Mouse (Mus musculus) lung, postnatal 36 days (tissue): ENCODE measurements around the gene Lxn.
A peak's percentile ranks its signal among the peaks of the same experiment; 100 is the strongest.

Experiments used
- DNase-seq: peaks from one replicate; pipeline ENCODE4 v3.0.0; 2022; ENCODE audit warnings: mixed read lengths

Gene Lxn

DNA sequence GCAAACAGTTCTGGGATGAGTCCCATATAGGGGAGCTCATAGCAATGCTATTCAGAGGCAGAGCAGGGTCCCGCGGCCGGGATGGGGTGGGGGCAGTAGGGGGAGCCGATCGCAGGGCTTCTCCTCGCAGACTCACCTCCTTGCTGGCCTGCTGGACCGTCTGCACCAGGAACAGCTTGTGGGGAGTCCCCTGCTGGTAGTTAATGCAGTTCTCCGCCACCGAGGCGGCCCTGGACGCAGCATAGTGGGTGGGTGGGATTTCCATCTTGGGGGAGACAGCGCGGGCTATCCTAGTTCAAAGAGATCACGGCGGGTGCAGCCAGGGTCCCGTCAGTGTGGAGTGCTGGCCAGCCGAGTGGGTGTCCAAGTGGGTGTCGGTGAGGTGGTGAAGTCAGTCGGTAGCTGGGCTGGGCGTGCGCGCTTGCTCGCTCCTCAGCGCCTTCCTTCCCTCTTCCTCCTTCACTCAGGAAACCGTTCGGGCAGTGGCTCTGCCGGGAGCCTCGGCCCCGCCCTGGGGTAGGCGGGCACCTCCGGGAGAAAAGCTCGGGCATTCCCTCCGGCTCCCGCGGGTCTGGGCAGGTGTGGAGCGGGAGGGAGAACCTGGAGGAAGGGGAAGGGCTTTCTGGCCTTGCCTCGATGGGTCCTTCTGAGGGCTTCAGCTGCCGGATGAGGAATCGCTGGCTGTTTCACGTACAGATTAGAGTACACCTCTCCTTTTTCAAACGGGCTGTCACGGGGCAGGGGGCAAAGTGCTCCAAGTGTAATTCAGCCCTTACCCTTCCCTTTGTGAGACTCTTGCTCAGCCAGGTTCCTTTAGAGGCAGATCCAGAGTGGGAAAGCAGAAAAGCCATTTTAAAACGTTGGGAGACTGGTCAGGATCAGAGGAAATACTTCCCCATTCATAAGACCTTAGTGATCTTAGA lies at the start of gene Lxn:
Lxn (minus strand) TSS at position 477 of the 923 bp plus-strand sequence.
- DNase-seq: peak; percentile 82

- DNase-seq: peak; percentile 92
Measured at GRCm38 (mm10) chr3:67512807-67513206, 49.1 kb upstream of the Lxn start.

GRCm38 (mm10) chr3:67508216-67508892 lies 44.6 kb upstream of the Lxn start:
- DNase-seq: no peak

- no peak for DNase-seq
Measured at GRCm38 (mm10) chr3:67505286-67505685, 41.6 kb upstream of the Lxn start.

DNA sequence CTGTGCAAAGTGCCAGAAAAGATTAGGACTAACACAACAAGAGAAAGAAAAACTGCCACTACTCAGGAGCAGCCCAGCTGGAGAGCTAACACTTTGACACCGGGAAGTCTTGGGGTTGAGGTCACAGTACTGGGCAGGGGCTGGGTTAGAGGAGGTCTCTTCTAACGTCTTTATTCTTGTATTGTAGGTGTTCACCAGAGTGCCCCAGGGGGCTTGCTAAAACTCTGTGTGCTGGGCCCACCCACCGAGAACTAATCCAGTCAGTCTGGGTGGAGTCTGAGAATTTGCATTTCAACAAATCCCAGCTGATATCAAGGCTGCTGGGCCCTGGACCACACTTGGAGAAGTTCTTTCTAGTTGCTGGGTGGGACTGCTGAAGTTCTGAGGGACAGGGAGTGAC lies 40.2 kb upstream of the Lxn start:
- no peak for DNase-seq

DNA sequence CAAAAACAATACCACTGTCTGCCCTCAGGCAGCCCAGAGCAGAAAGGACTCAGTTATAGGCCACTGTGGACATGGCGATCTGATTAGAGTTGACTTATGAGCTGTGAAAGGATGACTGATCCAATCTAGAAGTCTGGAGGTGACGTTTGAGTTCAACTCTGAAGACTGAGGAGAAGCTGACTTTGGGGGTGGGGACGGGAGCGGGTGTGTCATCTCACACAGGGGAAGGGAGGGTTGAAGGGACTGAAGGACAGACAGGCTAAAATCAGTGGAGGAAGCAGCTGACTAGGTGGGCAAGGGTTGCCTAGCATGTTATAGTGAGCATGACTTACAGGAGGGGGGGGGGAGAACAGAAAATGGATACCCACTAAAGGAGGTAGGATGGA lies 35.7 kb upstream of the Lxn start:
- no peak for DNase-seq

GRCm38 (mm10) chr3:67498773-67499405 lies 35.2 kb upstream of the Lxn start:
- DNase-seq: no peak

- DNase-seq: no peak
Measured at GRCm38 (mm10) chr3:67497998-67498397, 34.3 kb upstream of the Lxn start.

DNA sequence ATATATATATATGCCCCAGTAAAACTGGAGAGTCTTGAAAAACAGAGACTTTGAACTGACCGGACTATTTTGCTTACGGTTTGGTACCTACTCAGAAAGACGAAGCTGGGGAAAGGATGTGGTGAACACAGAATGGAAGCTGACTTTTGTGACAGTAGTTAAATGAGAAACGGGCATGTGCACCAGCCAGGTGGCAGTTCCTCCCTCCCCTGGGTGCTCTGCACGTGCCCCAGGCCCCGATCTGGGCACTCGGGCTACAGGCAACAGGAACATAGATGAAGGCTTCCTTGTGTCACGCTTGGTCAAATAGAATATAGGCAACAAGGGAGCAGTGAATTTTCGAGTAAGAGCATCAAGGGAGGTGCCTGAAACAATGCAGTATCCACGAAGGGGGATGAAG lies 32.6 kb upstream of the Lxn start:
- DNase-seq: no peak

- DNase-seq: no peak
Measured at GRCm38 (mm10) chr3:67493132-67493531, 29.4 kb upstream of the Lxn start.

DNA sequence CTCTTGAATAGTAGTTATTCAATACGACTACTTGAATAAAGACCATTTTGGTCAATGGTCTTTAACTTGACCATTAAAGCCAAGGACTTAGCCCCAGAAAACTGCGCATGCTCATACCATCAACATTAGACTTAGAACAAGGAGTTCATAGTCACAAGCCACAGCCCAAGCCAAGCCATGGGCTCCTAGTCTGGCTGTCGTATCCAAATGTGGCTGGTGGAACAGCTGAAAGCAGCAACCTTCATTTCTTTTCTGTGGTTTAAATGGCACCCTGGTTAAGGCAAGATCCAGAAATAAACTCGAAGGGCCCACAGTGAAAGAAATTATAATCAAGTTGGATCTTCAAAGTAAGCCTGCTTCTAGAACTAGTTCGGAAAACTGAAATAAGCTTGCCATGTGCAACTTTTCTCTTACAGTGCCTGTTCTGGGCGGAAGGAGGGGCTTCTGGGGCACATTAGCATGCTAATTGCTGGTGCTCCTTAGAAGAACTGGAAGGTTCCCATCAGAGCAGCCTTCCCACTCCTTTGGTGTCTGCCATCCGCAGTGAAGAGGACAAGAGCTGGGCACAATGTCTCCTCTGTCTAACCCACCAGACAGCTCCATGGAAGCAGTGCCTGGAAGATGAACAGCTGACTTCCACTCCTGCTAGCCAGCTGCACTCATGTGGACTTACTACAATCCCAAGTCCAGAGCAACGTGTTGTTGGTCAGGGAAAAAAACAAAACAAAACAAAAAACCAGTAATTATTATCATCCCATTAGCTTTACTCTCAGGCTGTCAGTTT lies 28.6 kb upstream of the Lxn start:
- DNase-seq: no peak

DNA sequence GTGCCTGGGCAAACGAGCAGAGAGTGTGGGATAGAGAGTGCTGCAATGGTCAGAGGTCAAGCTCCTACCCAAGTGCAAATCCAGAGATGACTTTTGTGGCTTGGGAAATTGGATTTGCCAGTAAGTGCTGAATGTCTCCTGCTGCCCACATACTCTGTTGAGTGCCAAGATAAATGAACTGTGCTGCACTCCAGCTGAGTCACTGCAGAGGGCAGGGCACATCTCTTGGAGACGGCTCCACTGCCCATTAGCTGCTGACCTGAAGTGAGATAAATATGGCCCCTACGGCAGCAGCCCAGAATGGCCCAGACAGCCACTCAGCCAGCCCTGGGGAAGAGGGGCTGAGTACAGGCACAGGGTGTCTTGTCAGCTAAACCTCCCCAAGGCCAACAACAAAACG lies 26.4 kb upstream of the Lxn start:
- no peak for DNase-seq

GRCm38 (mm10) chr3:67485233-67485632 lies 21.5 kb upstream of the Lxn start:
- no peak for DNase-seq

DNA sequence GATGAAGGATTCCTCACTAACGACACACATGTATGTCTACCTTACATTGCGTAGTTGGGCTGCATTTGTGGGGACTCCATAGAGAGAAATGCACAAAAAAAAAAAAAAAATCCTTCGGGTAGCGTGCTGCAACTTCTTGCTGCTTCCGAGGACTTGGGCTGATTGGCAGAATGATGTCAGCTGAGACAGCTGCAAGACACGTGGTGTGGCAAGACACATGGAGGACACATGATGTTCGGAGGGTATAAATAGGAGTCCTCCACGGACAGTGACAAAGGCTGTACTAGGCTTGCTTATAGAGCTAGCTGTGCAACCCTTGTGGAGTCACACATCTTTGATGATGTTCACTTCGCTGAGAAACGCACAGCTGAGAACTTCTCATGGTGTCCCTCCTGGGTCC lies 18.7 kb upstream of the Lxn start:
- DNase-seq: no peak

GRCm38 (mm10) chr3:67479806-67480205 lies 16.1 kb upstream of the Lxn start:
- no peak for DNase-seq

DNA sequence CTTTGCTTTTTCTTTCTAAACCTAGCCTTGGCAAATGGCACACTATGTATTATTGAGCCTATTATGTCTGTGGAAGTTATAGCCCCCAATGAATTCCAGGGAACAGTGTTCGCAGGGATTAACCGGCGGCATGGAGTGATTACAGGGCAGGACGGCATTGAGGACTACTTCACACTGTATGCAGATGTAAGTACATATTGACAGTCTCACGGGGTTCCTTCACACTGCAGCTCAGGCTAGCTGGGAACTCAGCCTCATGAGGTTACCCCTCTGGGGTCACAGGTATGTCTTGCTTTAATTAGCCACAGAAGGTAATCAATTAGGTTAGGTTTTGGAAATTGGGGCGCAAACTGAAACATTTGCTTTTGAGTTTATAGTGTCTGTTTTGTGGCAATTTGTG lies 9.7 kb upstream of the Lxn start:
- DNase-seq: no peak

DNA sequence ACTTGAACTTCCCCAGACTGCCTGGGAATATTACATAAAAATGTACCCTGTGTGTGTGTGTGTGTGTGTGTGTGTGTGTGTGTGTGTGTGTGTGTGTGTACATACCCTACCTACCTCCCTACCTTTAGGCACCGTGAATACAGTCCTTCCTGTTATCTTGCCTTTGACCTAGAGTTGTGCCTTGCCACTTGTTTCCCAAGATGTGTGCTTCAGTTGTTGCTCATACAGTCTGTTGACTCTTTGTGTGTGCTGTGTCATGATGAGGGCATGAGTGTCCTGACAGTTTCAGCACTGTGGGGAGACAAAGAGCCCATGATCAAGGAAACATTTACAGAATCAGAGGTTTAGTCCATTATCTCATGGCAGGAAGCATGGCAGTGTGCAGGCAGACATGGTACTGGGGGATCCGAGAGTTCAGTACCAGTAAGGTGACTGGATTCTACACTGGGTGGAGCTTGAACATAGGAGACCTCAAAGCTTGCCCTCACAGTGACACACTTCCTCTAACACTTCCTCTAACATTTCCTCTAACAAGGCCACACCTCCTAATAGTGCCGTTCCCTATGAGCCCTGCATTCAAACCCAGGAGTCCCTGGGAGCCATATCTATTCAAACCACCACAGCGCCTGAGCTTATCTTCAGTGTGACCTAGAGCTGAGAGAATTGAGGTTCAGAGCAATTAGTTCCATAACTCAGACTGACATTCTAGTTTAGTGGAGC lies 7.8 kb upstream of the Lxn start:
- DNase-seq: no peak

DNA sequence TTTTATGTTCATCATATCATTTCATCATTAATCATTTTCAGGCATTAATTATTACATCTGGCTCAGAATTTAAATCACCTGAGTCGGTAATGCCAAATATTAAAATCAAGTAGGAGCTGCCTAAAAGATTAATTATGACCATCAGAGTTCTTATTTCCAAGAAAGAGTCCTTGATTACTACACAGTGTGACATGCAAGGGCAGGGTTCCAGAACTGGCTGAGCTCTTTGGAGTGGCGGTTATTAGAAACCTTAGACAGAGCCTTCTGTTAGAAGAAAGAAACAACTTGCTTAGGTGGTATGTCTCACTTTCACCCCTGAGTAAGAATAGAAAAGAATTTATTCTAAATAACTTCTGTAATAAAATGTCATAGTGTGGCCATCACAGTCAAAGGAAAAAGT lies 3.6 kb upstream of the Lxn start:
- no peak for DNase-seq

- no peak for DNase-seq
Measured at GRCm38 (mm10) chr3:67466576-67466975, 2.9 kb upstream of the Lxn start.

DNA sequence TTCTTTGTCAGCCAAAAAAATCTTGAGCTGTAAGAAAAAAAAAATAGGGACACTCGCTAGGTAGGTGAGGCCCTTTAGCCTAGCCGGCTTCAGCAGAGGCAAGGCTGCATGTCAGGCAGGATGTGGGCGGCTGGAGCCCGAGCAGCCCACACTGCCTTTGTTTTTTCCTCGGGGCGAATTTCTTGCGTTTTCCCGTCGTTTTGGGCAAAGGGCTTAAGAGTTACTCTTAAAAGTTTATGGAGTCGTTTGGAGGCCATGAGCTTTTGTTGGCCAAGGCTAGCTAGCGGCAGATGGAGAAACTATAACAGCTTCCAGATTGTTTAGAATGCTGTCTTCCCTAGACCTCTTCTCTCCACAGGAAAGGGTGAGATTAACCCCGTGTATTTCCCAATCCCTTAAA lies 725 bp downstream of the Lxn start:
- no peak for DNase-seq

DNA sequence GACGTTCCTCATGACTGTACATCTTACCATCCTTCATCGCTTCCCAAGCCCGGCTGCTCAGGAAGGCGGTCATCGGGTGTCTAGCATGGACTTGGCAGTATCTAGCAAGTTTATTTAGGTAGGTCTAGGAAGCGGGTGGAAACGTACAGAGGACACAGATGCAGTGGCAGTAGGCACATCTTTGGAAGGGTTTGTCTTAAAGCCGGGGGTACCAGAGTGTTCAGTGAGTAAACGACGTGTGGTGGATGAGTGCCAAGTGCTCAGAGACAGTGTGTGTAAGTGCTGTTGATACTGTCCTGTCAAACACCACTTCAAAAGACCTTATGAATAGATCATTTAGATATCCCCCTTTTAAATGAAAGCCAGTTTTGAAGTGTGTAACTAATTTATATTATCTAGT lies 1.1 kb downstream of the Lxn start:
- no peak for DNase-seq

DNA sequence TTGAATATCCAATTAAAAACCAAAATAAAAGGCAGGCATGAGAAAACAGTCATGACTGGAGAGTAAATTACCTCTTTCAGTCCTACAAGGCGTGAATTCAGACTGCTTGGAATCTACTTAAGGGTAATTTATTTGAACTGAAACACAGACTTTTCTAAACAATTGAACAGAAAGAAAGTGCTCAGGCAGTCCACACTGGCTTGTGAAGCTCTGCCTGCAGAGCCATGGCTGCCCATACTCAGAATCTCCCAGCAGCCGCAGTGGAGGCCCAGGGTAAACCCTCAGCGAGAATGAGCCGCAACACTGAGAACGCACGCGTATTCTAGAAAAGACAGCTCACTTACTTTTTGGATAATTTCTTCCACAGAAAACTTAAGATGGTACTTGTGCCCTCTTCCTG lies 1.7 kb downstream of the Lxn start:
- no peak for DNase-seq
